Mouse (Mus musculus) T-cell, adult 66 days (primary cell): Measurements from ENCODE around the gene Itpkb. TPM values are rescaled to one million over a fixed set of nuclear protein-coding genes. Genes with fewer than 3 reads are reported as not detected.

Experiments used
- total RNA-seq, 2 experiments: library from RNA; stranded (reverse); gene quantifications; 3 replicates in 1 of 2; 4 replicates in 1 of 2; pipeline ENCODE4 v1.2.4; 2023

Gene Itpkb
- total RNA-seq: 100 to 1,000 TPM; 277 to 322 TPM

GRCm38 (mm10) chr1:180330145-180330706 lies at the start of gene Itpkb:
Gene Itpkb (plus strand): TSS chr1:180330485.

Other genes with a start within 250 kb of the Itpkb start
- 10 to 100 TPM; 14.2 to 17.5 TPM for gene Coq8a, start 130.9 kb upstream of the Itpkb start, total RNA-seq
- 10 to 100 TPM; 54.6 to 56.0 TPM for gene Psen2, start 67.0 kb upstream of the Itpkb start, total RNA-seq
- under 1 TPM in 1 of 2 experiments, not detected in 1; 0.33 TPM for gene Stum, start 153.0 kb downstream of the Itpkb start, total RNA-seq
- 10 to 100 TPM; 74.7 to 76.5 TPM for gene Parp1, start 238.4 kb downstream of the Itpkb start, total RNA-seq